Mouse (Mus musculus) activated CD4-positive, CD25-positive, alpha-beta regulatory T cell, adult 4 months (primary cell): ENCODE results near the gene Kif3b. TPM values are rescaled to one million over a fixed set of nuclear protein-coding genes. Genes with fewer than 3 reads are reported as not detected.
"Not testable (repeated sequence)": the region's sequence is repeated elsewhere in the genome, so short reads cannot be mapped to it uniquely, and the experiment has no call there.

Experiments used
- ATAC-seq: one replicate; pipeline ENCODE4 v1.8.0; 2017
- polyA plus RNA-seq, 2 experiments: library from polyadenylated mRNA; unstranded; fragments of 100-300 nt; shearing (Covaris generic); gene quantifications; one replicate each; pipeline ENCODE4 v1.2.1; 2017

Gene Kif3b
- polyA plus RNA-seq, 2 experiments from 2014 or later: 9.4 to 11.1 TPM

- no peak for ATAC-seq
Measured at GRCm38 (mm10) chr2:153346221-153347182, 55.3 kb downstream of the Kif3b start.

- ATAC-seq: no peak
Measured at GRCm38 (mm10) chr2:153347183-153347781, 56.1 kb downstream of the Kif3b start.

GRCm38 (mm10) chr2:153348100-153348831, 57.1 kb downstream of the Kif3b start:
- no peak for ATAC-seq

- ATAC-seq: peak; percentile 58
Measured at GRCm38 (mm10) chr2:153350552-153351181, 59.5 kb downstream of the Kif3b start.

GRCm38 (mm10) chr2:153354648-153355047, 63.4 kb downstream of the Kif3b start:
- no peak for ATAC-seq

GRCm38 (mm10) chr2:153356784-153357183, 65.6 kb downstream of the Kif3b start:
- no peak for ATAC-seq

GRCm38 (mm10) chr2:153361101-153361710, 70.0 kb downstream of the Kif3b start:
- no peak for ATAC-seq

- ATAC-seq: not testable (repeated sequence)
Measured at GRCm38 (mm10) chr2:153364531-153364930, 73.3 kb downstream of the Kif3b start.

GRCm38 (mm10) chr2:153370871-153371270, 79.7 kb downstream of the Kif3b start:
- ATAC-seq: no peak

GRCm38 (mm10) chr2:153375380-153375779, 84.2 kb downstream of the Kif3b start:
- no peak for ATAC-seq

- no peak for ATAC-seq
Measured at GRCm38 (mm10) chr2:153380479-153380878, 89.3 kb downstream of the Kif3b start.

Other genes with a start within 250 kb of the Kif3b start
- gene Ccm2l, start 225.5 kb upstream of the Kif3b start, polyA plus RNA-seq: not detected
- gene Hck, start 182.9 kb upstream of the Kif3b start, polyA plus RNA-seq: under 1 TPM in 1 of 2 experiments, not detected in 1; 0.97 TPM
- 10 to 100 TPM; 24.1 to 41.4 TPM for gene Tm9sf4, start 130.1 kb upstream of the Kif3b start, polyA plus RNA-seq
- gene Tspyl3, start 66.0 kb upstream of the Kif3b start, polyA plus RNA-seq: 10 to 100 TPM; 25.3 to 25.6 TPM
- 10 to 100 TPM; 20.9 to 26.3 TPM for gene Plagl2, start 50.0 kb upstream of the Kif3b start, polyA plus RNA-seq
- gene Pofut1, start 49.9 kb upstream of the Kif3b start, polyA plus RNA-seq: 1 to 10 TPM; 8.8 to 9.4 TPM
- 10 to 100 TPM; 13.9 to 20.4 TPM for gene Asxl1, start 54.4 kb downstream of the Kif3b start, polyA plus RNA-seq
- not detected for gene 4930404H24Rik, start 201.4 kb downstream of the Kif3b start, polyA plus RNA-seq
- gene Nol4l, start 238.6 kb downstream of the Kif3b start, polyA plus RNA-seq: 1 to 10 TPM; 2.7 to 3.5 TPM